Mouse (Mus musculus) kidney, adult 18-20 months (tissue): Measurements from ENCODE around the gene Tmem104.

Experiments
- DNase-seq: peaks from one replicate; pipeline ENCODE4 v3.0.0; 2021

Gene Tmem104

GRCm38 (mm10) chr11:115202316-115202715 is 15.0 kb downstream of the Tmem104 start:
- peak; percentile 85 for DNase-seq

GRCm38 (mm10) chr11:115202756-115203155 is 15.5 kb downstream of the Tmem104 start:
- no peak for DNase-seq

- DNase-seq = no peak
Observed at GRCm38 (mm10) chr11:115208126-115208525, 20.8 kb downstream of the Tmem104 start.

DNA sequence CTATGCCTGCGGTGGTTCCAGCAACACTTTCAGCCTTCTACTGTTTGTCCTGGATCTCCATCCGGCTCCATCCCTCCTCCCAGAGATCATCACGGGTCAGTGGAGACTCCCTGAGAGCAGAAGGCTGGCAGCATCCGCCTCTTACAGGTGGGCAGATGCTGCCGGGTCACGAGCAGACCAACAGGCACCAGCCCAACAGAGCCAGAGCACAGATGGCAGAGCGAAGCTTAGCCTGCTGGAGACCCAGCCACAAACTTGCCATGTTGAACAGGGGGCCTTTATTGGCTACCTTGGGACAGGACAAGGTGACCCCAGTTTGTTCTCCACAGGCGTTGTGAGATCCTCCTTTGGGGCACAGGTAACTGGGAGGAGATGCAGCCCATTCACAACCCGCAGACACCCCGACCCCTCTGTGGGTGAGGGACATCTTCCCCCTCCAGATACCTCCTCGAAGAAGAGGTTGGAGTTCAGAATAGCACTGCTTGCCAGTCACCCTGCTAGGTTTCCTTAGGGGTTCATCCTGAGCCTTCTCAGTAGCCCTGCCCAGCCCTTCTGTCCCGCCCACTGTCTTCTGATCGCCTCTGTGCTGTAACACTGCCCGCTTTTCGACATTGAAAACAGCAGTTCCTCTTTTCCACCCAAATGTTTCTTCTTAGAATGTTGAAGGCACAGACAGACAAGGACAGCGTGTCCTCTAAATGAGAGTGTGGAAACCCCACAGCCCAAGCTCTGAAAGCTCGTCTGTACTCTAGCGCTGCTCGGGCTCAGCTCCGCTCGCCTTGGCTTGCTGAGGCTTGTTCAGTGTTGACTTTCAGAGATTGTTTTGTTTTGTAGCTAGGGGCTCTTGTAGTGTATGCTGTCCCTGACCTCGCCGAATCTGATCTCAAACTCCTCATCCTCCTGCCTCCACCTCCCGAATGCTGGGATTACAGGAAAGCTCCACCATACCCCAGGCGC is 21.8 kb downstream of the Tmem104 start:
- DNase-seq = no peak

DNA sequence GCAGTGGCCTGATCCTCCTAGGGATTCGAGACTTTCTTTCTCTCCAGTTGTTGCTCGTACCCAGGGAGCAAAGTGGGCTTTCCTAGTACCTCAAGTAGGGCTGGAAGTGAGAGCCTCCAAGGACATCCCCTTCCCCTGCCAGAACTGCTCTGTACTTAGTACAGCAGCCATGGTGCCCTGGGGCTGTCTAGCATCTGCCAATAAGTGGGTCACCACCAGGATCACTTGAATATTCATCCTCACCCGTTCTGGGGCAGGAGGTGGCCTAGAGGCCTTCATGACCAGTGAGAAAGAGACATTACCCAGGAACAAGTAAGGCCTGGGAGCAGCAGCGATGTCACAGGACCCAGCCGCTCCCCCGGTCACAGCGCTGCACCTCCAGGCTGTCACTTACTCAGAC is 22.7 kb downstream of the Tmem104 start:
- no peak for DNase-seq

GRCm38 (mm10) chr11:115212116-115212515 is 24.8 kb downstream of the Tmem104 start:
- no peak for DNase-seq

GRCm38 (mm10) chr11:115215123-115215522 is 27.8 kb downstream of the Tmem104 start:
- DNase-seq = no peak

DNA sequence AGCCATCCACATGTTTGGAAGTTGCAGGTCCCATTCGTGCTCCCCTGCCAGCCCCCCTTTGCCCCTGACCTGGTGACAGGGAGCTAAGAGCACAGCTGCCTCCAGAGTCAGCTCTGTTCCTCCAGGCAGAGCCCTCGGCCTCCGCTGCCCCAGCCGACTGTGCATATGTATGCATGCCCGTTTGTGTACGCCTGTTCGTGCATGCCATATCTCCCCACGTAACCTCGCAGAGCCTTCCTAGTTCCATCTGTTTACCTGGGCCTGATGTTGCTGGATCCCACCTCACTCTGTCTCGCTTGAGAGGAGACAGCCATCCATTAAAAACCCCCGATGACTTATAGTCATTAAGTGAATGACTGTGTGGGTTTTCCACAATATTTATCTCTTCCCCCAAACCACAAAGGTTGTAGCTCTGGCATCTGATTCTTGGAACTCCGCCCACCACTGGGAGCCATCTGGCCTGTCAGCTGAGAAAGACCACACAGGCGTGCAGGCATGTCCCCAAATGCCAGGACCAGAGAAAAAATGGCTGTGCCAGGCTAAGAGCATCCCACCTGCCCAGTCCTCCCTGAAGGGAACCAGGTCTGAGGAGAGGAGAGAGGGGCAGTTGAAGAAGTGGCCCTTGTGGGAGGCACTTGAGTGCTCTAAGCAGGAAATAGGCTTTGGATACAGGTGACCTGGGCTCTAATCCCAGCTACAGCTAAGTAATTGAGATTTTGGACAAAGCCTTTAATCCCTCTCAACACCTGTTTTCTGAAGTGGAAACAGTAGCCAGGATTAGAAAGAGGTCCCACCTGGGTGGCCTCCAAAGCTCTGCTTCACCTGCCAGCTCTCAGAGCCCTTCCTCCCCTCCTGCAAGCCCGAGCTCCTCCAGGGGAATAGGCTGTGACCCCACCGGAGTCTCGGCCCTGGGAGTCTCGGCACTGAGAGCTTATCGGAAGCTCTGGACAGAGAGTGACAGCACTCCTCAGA is 30.4 kb downstream of the Tmem104 start:
- DNase-seq = no peak

DNA sequence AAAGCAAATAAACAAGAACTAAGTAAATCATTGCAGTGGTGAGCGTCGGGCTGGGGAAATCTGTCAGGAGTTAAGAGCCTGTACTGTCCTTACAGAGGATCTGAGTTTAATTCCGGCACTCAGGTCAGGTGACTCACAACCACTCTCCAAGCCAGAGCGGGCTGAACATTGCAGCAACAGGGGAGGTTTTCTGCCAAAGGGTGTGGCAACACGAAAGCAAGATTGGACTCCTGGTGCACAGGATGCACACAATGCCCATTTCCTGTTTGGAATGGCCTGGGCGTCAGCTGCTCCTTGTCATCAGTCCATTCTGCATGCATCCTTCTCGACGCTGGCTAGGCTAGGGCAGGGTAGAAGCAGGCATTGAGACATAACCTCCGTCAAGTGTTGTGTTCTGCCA is 32.0 kb downstream of the Tmem104 start:
- peak; percentile 31 for DNase-seq

DNA sequence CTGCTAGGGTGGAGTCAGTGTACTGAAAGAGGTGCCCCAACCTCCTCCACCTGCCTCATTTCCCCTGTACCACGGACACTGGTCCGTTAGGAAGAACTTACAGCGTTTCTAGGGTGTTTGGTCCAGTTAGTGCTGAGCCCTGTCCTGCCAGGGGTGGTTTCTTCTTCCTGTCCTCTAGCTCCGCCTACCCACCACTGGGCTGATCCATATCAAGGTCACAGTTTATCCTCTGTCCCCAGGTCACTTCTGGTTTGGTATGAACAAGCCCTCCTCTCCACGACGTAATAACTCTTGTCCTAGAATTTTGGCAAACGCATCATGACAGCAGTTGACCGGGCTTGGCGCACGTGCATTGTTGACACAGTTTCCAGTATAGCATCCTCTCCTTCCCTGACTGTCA is 32.4 kb downstream of the Tmem104 start:
- DNase-seq = no peak

DNA sequence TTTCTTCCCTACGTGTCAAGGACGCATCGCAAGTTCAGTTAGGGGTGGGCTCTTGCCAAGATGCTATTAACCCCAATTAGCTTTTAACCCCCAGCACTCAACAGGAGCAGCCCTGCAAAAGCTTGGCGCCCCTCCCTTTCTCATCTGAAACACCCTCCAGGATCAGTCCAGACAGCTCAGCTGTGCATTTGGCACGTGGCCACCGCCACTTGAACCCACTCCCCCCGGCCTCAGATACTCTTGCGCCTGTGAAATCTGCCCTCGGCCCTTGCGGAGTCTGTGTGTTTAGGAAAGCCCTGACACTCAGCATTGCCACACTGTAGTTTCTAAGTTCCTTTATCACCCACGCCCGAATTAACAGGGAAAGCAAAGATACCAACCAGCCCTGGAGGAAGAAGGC is 34.8 kb downstream of the Tmem104 start:
- no peak for DNase-seq

- no peak for DNase-seq
Observed at GRCm38 (mm10) chr11:115222570-115222969, 35.3 kb downstream of the Tmem104 start.

DNA sequence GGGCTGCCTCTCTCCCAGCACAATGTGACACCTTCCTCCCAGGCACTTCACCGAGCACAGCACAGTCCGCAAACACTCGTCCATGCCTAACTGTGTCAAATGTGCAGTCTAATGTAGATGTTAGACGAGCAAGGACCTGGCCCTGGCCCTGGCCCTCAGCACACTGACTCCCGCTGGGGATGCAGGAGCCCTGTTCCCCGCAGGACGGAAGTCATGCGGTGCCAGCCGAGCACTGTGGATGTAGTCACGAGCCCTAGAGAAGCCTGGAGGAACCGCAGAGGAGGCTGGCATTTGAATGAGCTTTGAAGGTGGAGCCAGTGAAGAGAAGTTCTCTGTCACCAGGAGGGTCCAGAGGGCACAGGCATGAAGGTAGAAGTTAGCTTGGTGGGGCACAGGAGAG is 36.2 kb downstream of the Tmem104 start:
- DNase-seq = no peak

GRCm38 (mm10) chr11:115223877-115224276 is 36.6 kb downstream of the Tmem104 start:
- DNase-seq = no peak

- peak; percentile 47 for DNase-seq
Observed at GRCm38 (mm10) chr11:115224889-115225288, 37.6 kb downstream of the Tmem104 start.

GRCm38 (mm10) chr11:115225301-115225700 is 38.0 kb downstream of the Tmem104 start:
- no peak for DNase-seq

- no peak for DNase-seq
Observed at GRCm38 (mm10) chr11:115226811-115227491, 39.7 kb downstream of the Tmem104 start.

DNA sequence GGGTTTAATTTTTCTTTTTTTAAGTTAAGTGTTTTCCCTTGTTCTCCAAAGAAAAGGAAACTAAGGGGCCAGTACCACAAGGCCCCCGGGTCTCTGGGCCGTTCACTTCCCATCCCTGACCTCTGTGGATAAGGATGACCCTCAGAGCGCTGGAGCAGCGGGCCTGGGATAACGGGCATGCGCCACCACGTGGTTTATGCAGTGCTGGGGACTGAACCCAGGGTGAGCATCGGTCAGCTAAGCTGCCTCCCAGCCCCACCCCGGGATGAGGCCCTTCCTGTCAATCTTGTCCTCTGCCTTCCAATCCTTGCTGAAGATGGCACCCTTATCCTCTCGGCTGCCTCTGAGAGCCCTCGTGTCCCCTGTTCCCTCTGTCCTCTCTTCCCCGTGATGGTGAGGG is 40.4 kb downstream of the Tmem104 start:
- DNase-seq = no peak

GRCm38 (mm10) chr11:115228430-115228829 is 41.1 kb downstream of the Tmem104 start:
- no peak for DNase-seq

- no peak for DNase-seq
Observed at GRCm38 (mm10) chr11:115229021-115229930, 42.0 kb downstream of the Tmem104 start.

GRCm38 (mm10) chr11:115231168-115231915 is 44.1 kb downstream of the Tmem104 start:
- DNase-seq = peak; percentile 40
